Mouse (Mus musculus) adrenal gland, postnatal 14 days (tissue): Measurements from ENCODE around the gene Ptprt. TPM values are rescaled to one million over a fixed set of nuclear protein-coding genes. Genes with fewer than 3 reads are reported as not detected.
A peak's percentile ranks its signal among the peaks of the same experiment; 100 is the strongest.

Source experiments
- DNase-seq: peaks from one replicate; pipeline ENCODE4 v3.0.0; 2021; ENCODE audit warnings: mixed read lengths
- long read RNA-seq, 2 experiments: library from polyadenylated mRNA; stranded (forward); transcript quantifications; one replicate each; pipeline ENCODE4 v2.0.0; 2021
- total RNA-seq: library from RNA; stranded (reverse); gene quantifications from 2 replicates; pipeline ENCODE4 v1.2.3, GENCODE M21; 2021

Gene Ptprt
- 0.53 and 0.89 TPM in 2 replicates for total RNA-seq
- long read RNA-seq, experiment 1: 0 reads
- long read RNA-seq, experiment 2: 0 reads

GRCm38 (mm10) chr2:162660941-162661386, at the start of gene Ptprt:
Ptprt (minus strand) TSS chr2:162661147.
- DNase-seq: peak; percentile 5

GRCm38 (mm10) chr2:162710443-162710842, 49.5 kb upstream of the Ptprt start:
- DNase-seq: no peak

- peak; percentile 58 for DNase-seq
Measured at GRCm38 (mm10) chr2:162699691-162700090, 38.7 kb upstream of the Ptprt start.

- DNase-seq: no peak
Measured at GRCm38 (mm10) chr2:162699036-162699435, 38.1 kb upstream of the Ptprt start.

GRCm38 (mm10) chr2:162698068-162698467, 37.1 kb upstream of the Ptprt start:
- no peak for DNase-seq

- DNase-seq: no peak
Measured at GRCm38 (mm10) chr2:162697151-162697550, 36.2 kb upstream of the Ptprt start.

GRCm38 (mm10) chr2:162692143-162692542, 31.2 kb upstream of the Ptprt start:
- no peak for DNase-seq

GRCm38 (mm10) chr2:162682674-162683073, 21.7 kb upstream of the Ptprt start:
- peak; percentile 46 for DNase-seq

GRCm38 (mm10) chr2:162662431-162662970, 1.6 kb upstream of the Ptprt start:
- no peak for DNase-seq

GRCm38 (mm10) chr2:162661733-162662132, 786 bp upstream of the Ptprt start:
- DNase-seq: no peak

GRCm38 (mm10) chr2:162660231-162660940, 561 bp downstream of the Ptprt start:
- DNase-seq: peak; percentile 12

- DNase-seq: peak; percentile 86
Measured at GRCm38 (mm10) chr2:162658997-162659396, 1.9 kb downstream of the Ptprt start.

- no peak for DNase-seq
Measured at GRCm38 (mm10) chr2:162657541-162657940, 3.4 kb downstream of the Ptprt start.

- DNase-seq: no peak
Measured at GRCm38 (mm10) chr2:162654416-162654815, 6.5 kb downstream of the Ptprt start.

GRCm38 (mm10) chr2:162638676-162639075, 22.3 kb downstream of the Ptprt start:
- peak; percentile 27 for DNase-seq

- no peak for DNase-seq
Measured at GRCm38 (mm10) chr2:162637537-162637936, 23.4 kb downstream of the Ptprt start.

GRCm38 (mm10) chr2:162636387-162637009, 24.4 kb downstream of the Ptprt start:
- no peak for DNase-seq

GRCm38 (mm10) chr2:162634901-162635300, 26.0 kb downstream of the Ptprt start:
- DNase-seq: no peak

GRCm38 (mm10) chr2:162626076-162626475, 34.9 kb downstream of the Ptprt start:
- DNase-seq: no peak

GRCm38 (mm10) chr2:162624707-162625106, 36.2 kb downstream of the Ptprt start:
- DNase-seq: no peak

GRCm38 (mm10) chr2:162614256-162614655, 46.7 kb downstream of the Ptprt start:
- no peak for DNase-seq

GRCm38 (mm10) chr2:162613480-162613879, 47.5 kb downstream of the Ptprt start:
- DNase-seq: no peak

- DNase-seq: no peak
Measured at GRCm38 (mm10) chr2:162602721-162603120, 58.2 kb downstream of the Ptprt start.
